Mouse (Mus musculus) liver, adult 2 months (tissue): Measurements from ENCODE around the gene Tsen54. TPM values are rescaled to one million over a fixed set of nuclear protein-coding genes. Genes with fewer than 3 reads are reported as not detected.

ENCODE experiments used
- DNase-seq: peaks from one replicate; pipeline ENCODE4 v3.0.0-alpha.2; 2011; ENCODE audit warnings: low read depth, low spot score; ENCODE audit errors: extremely low read depth
- H3K27ac ChIP-seq: fragments of 200-500 bp; replicated peaks from 2 replicates; pipeline ENCODE4 v1.5.1; 2012; ENCODE audit warnings: low read depth, mild to moderate bottlenecking, control low read depth, inconsistent platforms, low read length; ENCODE audit not compliant: insufficient read depth
- H3K27me3 ChIP-seq: fragments of 200-500 bp; 2 replicates; pipeline ENCODE4 v1.6.1; 2012; ENCODE audit warnings: mild to moderate bottlenecking, moderate library complexity, low read length, inconsistent platforms; ENCODE audit not compliant: control insufficient read depth, insufficient read depth
- H3K36me3 ChIP-seq: fragments of 200-500 bp; 2 replicates; pipeline ENCODE4 v1.6.1; 2012; ENCODE audit warnings: low read length, inconsistent platforms; ENCODE audit not compliant: control insufficient read depth, insufficient read depth
- H3K4me1 ChIP-seq: fragments of 200-500 bp; 2 replicates; pipeline ENCODE4 v1.6.1; 2011; ENCODE audit warnings: low read length; ENCODE audit not compliant: control insufficient read depth, insufficient read depth
- H3K4me3 ChIP-seq: fragments of 200-500 bp; 2 replicates; pipeline ENCODE4 v1.5.1; 2011; ENCODE audit warnings: low read depth, mild to moderate bottlenecking, control low read depth, low read length, moderate library complexity; ENCODE audit not compliant: insufficient read depth
- H3K79me2 ChIP-seq: fragments of 200-500 bp; 2 replicates; pipeline ENCODE4 v1.6.1; 2012; ENCODE audit warnings: inconsistent platforms, mild to moderate bottlenecking, low read length, moderate library complexity; ENCODE audit not compliant: control insufficient read depth, insufficient read depth
- H3K9ac ChIP-seq: fragments of 200-500 bp; 2 replicates; pipeline ENCODE4 v1.6.1; 2012; ENCODE audit warnings: low read depth, mild to moderate bottlenecking, control low read depth, inconsistent platforms, low read length
- CTCF ChIP-seq: fragments of 200-500 bp; IDR thresholded peaks from 2 replicates; pipeline ENCODE4 v1.5.1; 2011; ENCODE audit warnings: low read depth, low read length, control low read depth
- POLR2A ChIP-seq: fragments of 200-500 bp; IDR thresholded peaks from 2 replicates; pipeline ENCODE4 v1.6.1; 2011; ENCODE audit warnings: low read length, control low read depth; ENCODE audit not compliant: insufficient read depth; ENCODE audit errors: extremely low read depth
- WGBS: fragments of 180-500 bp; shearing (Covaris S2); methylation state at CpG from one replicate; pipeline ENCODE4 v1.1.7; 2018; 5-methylcytosine and 5-hydroxymethylcytosine counted together
- polyA plus RNA-seq: library from polyadenylated mRNA; depleted of rRNA; stranded (reverse); fragments of >200 nt; gene quantifications from 2 replicates; pipeline ENCODE4 v1.2.3, GENCODE M21; 2012
- total RNA-seq: library from RNA; depleted of rRNA; stranded (reverse); fragments of >200 nt; gene quantifications from 2 replicates; pipeline ENCODE4 v1.2.3, GENCODE M21; 2014

Tsen54 gene
- total and polyA plus RNA-seq, 2 experiments: 4.0 to 15.6 TPM

DNA sequence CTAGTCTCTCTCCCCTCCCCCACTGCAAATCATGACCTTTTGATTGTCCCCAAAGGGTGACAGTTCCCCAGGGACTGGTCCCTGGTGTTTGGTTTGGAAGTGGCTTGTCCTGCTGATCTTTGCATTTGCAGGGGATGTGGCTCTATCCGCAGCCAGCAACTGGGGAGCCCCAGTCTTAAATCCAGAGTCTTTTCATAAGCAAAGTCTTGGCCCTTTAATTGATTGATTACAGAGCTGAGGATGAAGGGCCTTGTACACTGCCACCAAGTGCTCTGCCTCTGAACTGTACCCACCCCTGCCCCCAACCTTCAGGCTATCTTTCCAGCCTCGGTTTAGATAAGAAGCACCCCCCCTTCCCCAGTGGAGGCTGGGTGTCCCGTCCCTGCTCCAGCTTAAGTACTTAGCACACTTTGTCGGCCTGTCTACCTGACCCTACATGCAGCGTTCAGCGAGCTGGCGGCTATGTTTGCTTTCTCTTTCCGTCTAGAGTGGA is 18.5 kb downstream of the Tsen54 start:
- Histone ChIP-seq H3K4me3 (no peak overlapping the region), H3K4me1 (peaks cover 38% of the 10 kb centered on the region), H3K27ac (peak overlapping the region; percentile 95), H3K36me3 (no peaks in the 10 kb centered on the region), H3K79me2 (peaks cover 27% of the 10 kb centered on the region; the same call in 1 of the 2 replicates), H3K27me3 (no peaks in the 10 kb centered on the region), H3K9ac (peak overlapping the region; percentile 35)
- 15% methylated on average over 8 of the region's 8 CpGs for WGBS
- DNase-seq: peak; percentile 82
- TF ChIP-seq CTCF: 0 out of 2 replicates have a peak, but pooled peaks have one; percentile 11
- TF ChIP-seq POLR2A: no peak

DNA sequence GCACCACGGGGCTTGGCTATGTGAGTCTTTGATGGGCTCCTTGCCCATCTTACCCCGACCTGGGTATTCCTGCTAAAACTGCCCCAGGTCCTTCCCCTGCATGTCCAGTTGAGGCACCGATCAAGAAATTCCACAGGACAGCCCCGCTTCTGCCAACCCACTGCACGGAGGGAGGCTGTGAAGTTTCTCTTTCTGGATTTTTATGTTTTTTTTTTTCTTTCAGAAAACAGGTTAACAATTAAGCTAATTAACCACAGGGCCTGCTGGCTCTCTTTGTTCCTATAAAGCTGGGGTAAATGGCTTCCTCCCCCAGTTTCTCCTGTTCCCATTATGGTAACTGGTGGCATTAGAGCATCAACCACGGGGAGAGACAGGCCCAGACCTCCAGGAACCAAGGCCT is 19.5 kb downstream of the Tsen54 start:
- WGBS: 53% methylated on average over 6 of the region's 6 CpGs
- Histone ChIP-seq H3K9ac (no peak overlapping the region), H3K36me3 (no peaks in the 10 kb centered on the region), H3K79me2 (peaks cover 27% of the 10 kb centered on the region; the same call in 1 of the 2 replicates), H3K4me3 (no peak overlapping the region), H3K4me1 (peaks cover 46% of the 10 kb centered on the region), H3K27me3 (no peaks in the 10 kb centered on the region), H3K27ac (peak overlapping the region; percentile 95)
- no peak for TF ChIP-seq POLR2A
- TF ChIP-seq CTCF: no peak
- no peak for DNase-seq

DNA sequence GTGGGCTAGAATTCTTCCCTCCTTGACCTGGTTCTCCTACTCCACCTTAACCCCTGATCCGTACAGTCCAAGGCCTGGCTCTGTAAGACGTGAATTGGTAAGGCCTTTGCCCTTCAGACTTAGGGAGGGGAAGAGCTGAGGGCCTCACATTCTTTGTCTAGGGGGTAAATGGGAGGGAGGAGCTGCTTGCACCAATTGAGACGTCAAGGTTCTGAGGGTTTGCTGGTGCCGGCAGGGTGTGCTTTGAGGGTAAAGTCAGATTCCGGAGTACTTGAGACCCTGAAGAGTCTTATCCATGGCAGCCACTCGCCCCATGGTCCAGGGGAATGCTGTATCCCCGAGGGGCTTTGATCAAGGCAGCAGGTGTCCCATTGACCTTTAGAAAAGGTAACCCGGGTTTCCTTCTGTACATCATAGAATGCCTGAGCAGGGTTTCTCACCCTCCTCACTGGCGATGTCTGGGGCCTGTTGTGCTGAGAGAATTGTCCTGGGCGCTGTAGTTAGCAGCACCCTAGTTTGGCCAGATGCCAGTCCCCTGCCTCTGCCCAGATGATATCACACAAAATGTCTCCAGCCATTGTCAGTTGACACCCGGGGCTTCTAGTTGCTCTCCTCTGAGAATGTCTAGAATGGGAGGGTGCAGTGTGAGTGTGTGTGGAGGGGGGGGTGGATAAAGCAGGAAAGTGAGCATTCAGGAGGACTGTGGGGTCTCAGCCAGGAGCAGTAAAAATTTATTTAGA is 22.3 kb downstream of the Tsen54 start:
- H3K4me1 ChIP-seq: peaks cover 32% of the 10 kb centered on the region
- no peak for DNase-seq

DNA sequence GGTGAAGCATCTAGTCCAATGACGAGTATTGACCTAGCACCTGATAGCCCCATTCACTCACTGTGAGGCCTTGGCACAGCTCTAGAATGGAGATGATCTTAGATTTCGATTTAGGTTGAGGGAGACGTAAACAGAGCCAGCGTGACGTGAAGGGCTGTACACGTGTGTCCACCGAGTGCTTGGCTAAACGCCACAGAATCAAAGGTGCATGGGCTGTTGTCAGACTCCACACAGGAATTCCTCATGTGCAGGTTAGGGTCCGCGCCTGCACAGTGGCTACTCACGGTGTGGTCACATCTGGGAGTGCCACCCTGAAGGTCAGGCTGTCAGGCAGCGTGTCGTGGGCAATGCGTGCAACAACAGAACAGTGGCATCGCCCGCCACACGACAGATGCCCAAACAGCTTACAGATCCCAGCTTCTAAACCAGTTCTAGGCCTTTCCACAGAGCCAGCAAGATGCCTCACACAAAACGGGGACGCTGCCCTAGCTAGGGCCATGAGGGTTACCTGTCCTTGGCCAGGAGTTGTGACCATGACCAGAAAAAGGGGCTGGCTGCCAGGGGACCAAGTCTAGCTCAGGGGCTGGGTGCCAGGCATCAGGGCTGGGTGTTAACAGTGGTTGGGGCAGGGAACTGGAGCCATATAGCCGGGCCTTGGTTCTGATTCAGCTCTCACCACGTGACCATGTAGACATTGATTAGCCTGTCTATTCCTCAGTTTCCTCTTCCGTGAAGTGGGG is 23.3 kb downstream of the Tsen54 start:
- DNase-seq: peak; percentile 86
- peak overlapping the region; percentile 2 for H3K27ac ChIP-seq
- no peak overlapping the region for H3K4me3 ChIP-seq
- peaks cover 16% of the 10 kb centered on the region; the same call in 1 of the 2 replicates for H3K79me2 ChIP-seq
- WGBS: 56% methylated on average over 22 of the region's 22 CpGs
- H3K4me1 ChIP-seq: peaks cover 31% of the 10 kb centered on the region
- no peaks in the 10 kb centered on the region for H3K27me3 ChIP-seq
- no peak overlapping the region; the same call in 1 of the 2 replicates for H3K9ac ChIP-seq
- no peaks in the 10 kb centered on the region for H3K36me3 ChIP-seq
- TF ChIP-seq POLR2A: no peak
- no peak for TF ChIP-seq CTCF

More for the DNA sequence above, 22.3 kb downstream of the Tsen54 start:
- no peak overlapping the region for H3K9ac ChIP-seq
- H3K27ac ChIP-seq: no peak overlapping the region
- H3K79me2 ChIP-seq: peaks cover 16% of the 10 kb centered on the region; the same call in 1 of the 2 replicates
- no peak overlapping the region for H3K4me3 ChIP-seq
- no peak for TF ChIP-seq CTCF
- no peak for TF ChIP-seq POLR2A
- WGBS: 64% methylated on average over 11 of the region's 11 CpGs
- no peaks in the 10 kb centered on the region for H3K27me3 ChIP-seq
- no peaks in the 10 kb centered on the region for H3K36me3 ChIP-seq

DNA sequence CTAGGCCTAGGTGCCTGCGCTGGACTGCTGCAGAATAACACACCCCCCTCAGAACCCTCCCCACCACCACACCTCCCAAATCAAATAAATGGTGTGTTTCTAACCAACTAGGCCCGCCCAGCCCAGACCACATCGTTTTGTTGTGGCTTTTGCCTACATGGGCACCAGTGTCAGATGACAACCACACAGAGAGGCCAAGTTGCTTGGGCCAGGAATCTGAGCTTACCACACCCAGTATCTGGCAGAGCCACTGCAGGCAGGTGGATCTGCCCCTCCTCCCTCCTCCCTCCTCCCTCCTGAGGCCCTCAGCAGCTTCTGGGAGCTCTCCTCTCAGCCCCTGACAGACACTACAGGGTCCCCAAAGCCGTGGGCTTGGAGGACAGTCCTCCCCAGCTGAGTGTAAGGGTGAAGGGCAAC is 24.4 kb downstream of the Tsen54 start:
- DNase-seq: peak; percentile 89
- no peak for TF ChIP-seq POLR2A
- TF ChIP-seq CTCF: no peak
- H3K27me3 ChIP-seq: no peaks in the 10 kb centered on the region
- H3K27ac ChIP-seq: no peak overlapping the region; the same call in 1 of the 2 replicates
- peaks cover 11% of the 10 kb centered on the region; the same call in 1 of the 2 replicates for H3K79me2 ChIP-seq
- H3K4me3 ChIP-seq: no peak overlapping the region
- H3K9ac ChIP-seq: no peak overlapping the region
- 32% methylated on average over 4 of the region's 4 CpGs for WGBS
- peaks cover 27% of the 10 kb centered on the region for H3K4me1 ChIP-seq
- no peaks in the 10 kb centered on the region for H3K36me3 ChIP-seq
